Comparison of ENCODE assay signal across 10 mouse cellular contexts in genomic region chr2:31291421-31291820, GRCm38 (mm10). TPM values are rescaled to one million over a fixed set of nuclear protein-coding genes. Genes with fewer than 3 reads are reported as not detected.
DNase-seq lines count a peak whose midpoint lies in the region; ATAC-seq and TF ChIP-seq lines count a peak whose summit lies in the region.
"Had no signal": no experiment of that assay in that cellular context is flagged by ENCODE, and none has a peak within 500 bp of the region (broad histone marks: within the 10 kb centered on the region; RNA-seq: fewer than 3 reads in every experiment).

No protein-coding gene starts in this region.

- no peak for TF ChIP-seq POLR2A in thymus, adult 2 months (IDR thresholded peaks at IDR 0.05; ENCODE audit: control insufficient read depth, extremely low read depth, insufficient read depth, low read length, poor library complexity)

- peak; percentile 90; the same call in 1 of the 2 replicates for TF ChIP-seq CTCF in thymus, adult 2 months (IDR thresholded peaks at IDR 0.05; ENCODE audit: borderline replicate concordance, control insufficient read depth, extremely low read depth, insufficient read depth, low read length, poor library complexity)

- H3K4me2 ChIP-seq in heart, embryonic 11.5 days, result no peak overlapping the region
- H3K4me2 ChIP-seq: embryonic facial prominence, embryonic 13.5 days; liver, embryonic 15.5 days had no signal

- no peak overlapping the region for H3K4me3 ChIP-seq in heart, embryonic 11.5 days (ENCODE audit: low read depth, low read length)
- no peak overlapping the region for H3K4me3 ChIP-seq in thymus, adult 2 months (ENCODE audit: control insufficient read depth, insufficient read depth, low read length)
- H3K4me3 ChIP-seq: embryonic facial prominence, embryonic 13.5 days; liver, embryonic 15.5 days had no signal

- H3K9me3 ChIP-seq in heart, embryonic 11.5 days (replicated peaks; ENCODE audit: control insufficient read depth, low read length), result no peaks in the 10 kb centered on the region
- H3K9me3 ChIP-seq: embryonic facial prominence, embryonic 13.5 days; liver, embryonic 15.5 days had no signal

- peak; percentile 35 to 81 for DNase-seq in heart, adult 18-20 months
- peak; percentile 44 for DNase-seq in thymus, adult 2 months
- DNase-seq in thymus, adult 18-20 months, result no peak
- DNase-seq in cerebellum, adult 18-20 months, result peak; percentile 64 to 82
- DNase-seq in hindlimb bud, embryonic 11.5 days (ENCODE audit: extremely low spot score, low read depth, low spot score), result peak; percentile 26
- DNase-seq in lung, postnatal 10 days, result peak; percentile 64
- peak; percentile 64 for DNase-seq in thymus, postnatal 14 days

- H3K9ac ChIP-seq in heart, embryonic 11.5 days (ENCODE audit: low read depth, low read length), result no peak overlapping the region
- H3K9ac ChIP-seq: embryonic facial prominence, embryonic 13.5 days; liver, embryonic 15.5 days had no signal

- WGBS in heart, embryonic 11.5 days (ENCODE audit: insufficient replicate concordance), result 5% methylated on average over 6 of the region's 6 CpGs
- WGBS in thymus, adult 2 months, result 23% methylated on average over 6 of the region's 6 CpGs

- H3K4me1 ChIP-seq in heart, embryonic 11.5 days (ENCODE audit: control insufficient read depth, insufficient read depth, low read length), result no peaks in the 10 kb centered on the region
- no peaks in the 10 kb centered on the region for H3K4me1 ChIP-seq in thymus, adult 2 months (replicated peaks; ENCODE audit: control insufficient read depth, insufficient read depth, low read length)
- H3K4me1 ChIP-seq: embryonic facial prominence, embryonic 13.5 days; liver, embryonic 15.5 days had no signal

- H3K27me3 ChIP-seq in heart, embryonic 11.5 days (ENCODE audit: control insufficient read depth, insufficient read depth, low read length), result no peaks in the 10 kb centered on the region
- no peaks in the 10 kb centered on the region for H3K27me3 ChIP-seq in thymus, adult 2 months (ENCODE audit: control insufficient read depth, insufficient read depth, low read length)
- H3K27me3 ChIP-seq: embryonic facial prominence, embryonic 13.5 days; liver, embryonic 15.5 days had no signal

- no peak overlapping the region for H3K27ac ChIP-seq in heart, embryonic 11.5 days (ENCODE audit: low read depth, low read length)
- H3K27ac ChIP-seq in thymus, adult 2 months (ENCODE audit: control insufficient read depth, insufficient read depth, low read length), result no peak overlapping the region
- H3K27ac ChIP-seq: embryonic facial prominence, embryonic 13.5 days; liver, embryonic 15.5 days had no signal

- peaks cover 19% of the 10 kb centered on the region; the same call in 1 of the 2 replicates for H3K36me3 ChIP-seq in heart, embryonic 11.5 days (ENCODE audit: control insufficient read depth, insufficient read depth, low read length)
- no peaks in the 10 kb centered on the region for H3K36me3 ChIP-seq in thymus, adult 2 months (ENCODE audit: control insufficient read depth, insufficient read depth, low read length)
- H3K36me3 ChIP-seq: liver, embryonic 15.5 days had no signal

- ATAC-seq in heart, embryonic 11.5 days (replicated peaks; ENCODE audit: insufficient number of reproducible peaks, low FRiP score, low TSS enrichment), result no peak

RNA-seq across cellular contexts. Expression of gene Hmcn2, which starts 22.8 kb away (rescaled TPM):
- 1 to 10 TPM; 6.1 to 7.3 TPM for total RNA-seq in heart, adult 18-20 months (2021)
- polyA plus RNA-seq in heart, embryonic 11.5 days (2014; fragmentation: Nextera tagmentation; extraction: Ambion mirVana), result 0.27 TPM in 1 of 2 replicates, not detected in the other
- 4.8 and 5.6 TPM in 2 replicates for polyA plus RNA-seq in thymus, adult 2 months (2012; rRNA removed)
- polyA plus RNA-seq: embryonic facial prominence, embryonic 13.5 days had no signal

RNA-seq across cellular contexts. Expression of gene Ncs1, which starts 45.8 kb away (rescaled TPM):
- 10 to 100 TPM; 12.2 to 12.7 TPM for total RNA-seq in heart, adult 18-20 months (2021)
- 42.8 and 46.5 TPM in 2 replicates for polyA plus RNA-seq in heart, embryonic 11.5 days (2014; fragmentation: Nextera tagmentation; extraction: Ambion mirVana)
- polyA plus RNA-seq in thymus, adult 2 months (2012; rRNA removed), result 2.4 and 2.5 TPM in 2 replicates

Comparison
In these comparisons a context has a peak if more than half of its experiments do, and no peak if none do; other contexts are left out.
1. DNase-seq: peak in heart, adult 18-20 months (2 of 2), thymus, adult 2 months (single experiment), cerebellum, adult 18-20 months (2 of 2), hindlimb bud, embryonic 11.5 days (single experiment), lung, postnatal 10 days (single experiment) and thymus, postnatal 14 days (single experiment); none in thymus, adult 18-20 months (0 of 2).
2. RNA of gene Ncs1, which starts 45.8 kb away (polyA plus RNA-seq): 42.8 to 46.5 TPM in heart, embryonic 11.5 days; 2.4 to 2.5 TPM in thymus, adult 2 months; every median in the first group is over 10 times any median in the second.